Mouse (Mus musculus) heart, embryonic 13.5 days (tissue): ENCODE measurements at regions not wholly inside any gene's neighbourhood (a gene's known extent, or its start where the extent isn't known, plus 50 kb on each side); places are given as distances from the start of the nearest gene placed in this dataset.

Experiments used
- ATAC-seq: fragments of 200-750 bp; cut with Nextera tagmentation; 2 replicates; pipeline ENCODE4 v1.8.0; 2017; ENCODE audit warnings: moderate TSS enrichment; ENCODE audit not compliant: insufficient number of reproducible peaks, low FRiP score, low TSS enrichment; ENCODE audit errors: extremely low read depth
- H3K27ac ChIP-seq: fragments of 300-500 bp; sonication (generic); replicated peaks from 2 replicates; pipeline ENCODE4 v1.5.1; 2015; ENCODE audit warnings: moderate library complexity, mild to moderate bottlenecking, inconsistent platforms
- H3K27me3 ChIP-seq: fragments of 300-500 bp; sonication (generic); replicated peaks from 2 replicates; pipeline ENCODE4 v1.6.1; 2015; ENCODE audit warnings: mild to moderate bottlenecking, inconsistent platforms
- H3K36me3 ChIP-seq: fragments of 300-500 bp; sonication (generic); 2 replicates; pipeline ENCODE4 v1.6.1; 2015; ENCODE audit warnings: mild to moderate bottlenecking, inconsistent platforms
- H3K4me1 ChIP-seq: fragments of 300-500 bp; sonication (generic); 2 replicates; pipeline ENCODE4 v1.6.1; 2015; ENCODE audit warnings: inconsistent platforms
- H3K4me2 ChIP-seq: fragments of 300-500 bp; sonication (generic); 2 replicates; pipeline ENCODE4 v1.6.1; 2015; ENCODE audit warnings: inconsistent platforms, mild to moderate bottlenecking, moderate library complexity
- H3K4me3 ChIP-seq: fragments of 300-500 bp; sonication (generic); 2 replicates; pipeline ENCODE4 v1.5.1; 2015; ENCODE audit warnings: moderate library complexity, mild to moderate bottlenecking, inconsistent platforms
- H3K9ac ChIP-seq: fragments of 300-500 bp; sonication (generic); 2 replicates; pipeline ENCODE4 v1.6.1; 2015; ENCODE audit warnings: inconsistent platforms, mild to moderate bottlenecking, moderate library complexity
- H3K9me3 ChIP-seq: fragments of 300-500 bp; sonication (generic); 2 replicates; pipeline ENCODE4 v1.6.1; 2016; ENCODE audit warnings: inconsistent platforms
- WGBS: fragments of 180-500 bp; shearing (Covaris S2); methylation state at CpG from one replicate; pipeline ENCODE4 v1.1.7; 2015; ENCODE audit warnings: mixed read lengths; 5-methylcytosine and 5-hydroxymethylcytosine counted together

- 74% methylated on average over 3 of the region's 3 CpGs for WGBS
- no peak overlapping the region for H3K4me3 ChIP-seq
- H3K27me3 ChIP-seq: no peaks in the 10 kb centered on the region
- no peak overlapping the region for H3K4me2 ChIP-seq
- H3K4me1 ChIP-seq: 0 out of 2 replicates have a peak, but pooled peaks cover 3% of the 10 kb centered on the region
- H3K9me3 ChIP-seq: no peaks in the 10 kb centered on the region
- ATAC-seq: no peak
- no peak overlapping the region for H3K9ac ChIP-seq
- no peaks in the 10 kb centered on the region for H3K36me3 ChIP-seq
- no peak overlapping the region for H3K27ac ChIP-seq
These were observed 2756.6 kb upstream of the Lrrc6 start for GRCm38 (mm10) chr15:69257161-69257778.

- H3K9me3 ChIP-seq: no peaks in the 10 kb centered on the region
- 87% methylated on average over 2 of the region's 2 CpGs for WGBS
- no peak for ATAC-seq
- H3K4me3 ChIP-seq: no peak overlapping the region
- no peak overlapping the region for H3K4me2 ChIP-seq
- no peaks in the 10 kb centered on the region for H3K27me3 ChIP-seq
- H3K9ac ChIP-seq: no peak overlapping the region
- H3K27ac ChIP-seq: no peak overlapping the region
- H3K4me1 ChIP-seq: no peaks in the 10 kb centered on the region
- no peaks in the 10 kb centered on the region for H3K36me3 ChIP-seq
These were observed 2753.0 kb upstream of the Lrrc6 start for GRCm38 (mm10) chr15:69253698-69254097.

GRCm38 (mm10) chr15:69252095-69252494, 2751.4 kb upstream of the Lrrc6 start:
- no peaks in the 10 kb centered on the region for H3K27me3 ChIP-seq
- WGBS: 78% methylated on average over 3 of the region's 3 CpGs
- H3K4me1 ChIP-seq: no peaks in the 10 kb centered on the region
- H3K4me3 ChIP-seq: no peak overlapping the region
- ATAC-seq: no peak
- no peak overlapping the region for H3K4me2 ChIP-seq
- no peak overlapping the region for H3K9ac ChIP-seq
- H3K9me3 ChIP-seq: no peaks in the 10 kb centered on the region
- H3K36me3 ChIP-seq: no peaks in the 10 kb centered on the region
- no peak overlapping the region for H3K27ac ChIP-seq

DNA sequence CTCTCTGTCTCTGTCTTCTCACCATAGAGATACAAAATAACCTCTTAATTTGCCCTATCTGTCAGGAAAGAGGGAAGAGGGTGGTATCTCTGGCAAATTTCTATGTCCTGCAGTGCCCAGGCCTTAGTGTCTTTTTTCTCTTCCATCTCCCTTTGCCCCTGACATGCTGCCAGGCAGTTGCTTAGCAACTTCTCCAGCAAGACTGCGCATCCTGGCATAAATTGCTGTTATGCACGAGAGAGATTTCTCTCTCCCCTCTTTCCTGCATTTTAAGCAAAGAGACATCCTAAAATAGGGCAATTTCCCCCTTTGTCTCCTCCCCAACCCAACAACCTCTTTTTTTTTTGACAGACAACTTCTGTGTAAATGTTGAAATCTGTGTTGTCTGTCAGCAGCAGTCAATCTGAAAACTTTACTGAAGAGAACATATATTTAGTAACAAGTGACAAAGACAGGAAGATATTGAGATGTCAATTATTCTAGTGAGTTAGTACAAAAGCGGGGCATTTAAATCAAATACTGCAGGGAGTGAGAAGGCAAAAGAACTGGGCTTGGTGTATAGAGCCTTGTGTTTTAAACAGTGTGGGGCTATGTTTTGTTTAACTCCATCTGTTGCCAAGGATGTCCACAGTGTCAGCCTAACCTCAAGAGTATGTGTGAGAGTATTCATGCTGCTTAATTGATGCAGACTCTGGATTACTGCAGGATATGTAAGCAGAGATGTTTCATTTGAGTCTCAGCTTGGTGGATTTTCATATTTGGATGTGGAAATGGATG, 2745.7 kb upstream of the Lrrc6 start:
- Histone ChIP-seq H3K36me3 (no peaks in the 10 kb centered on the region), H3K4me3 (no peak overlapping the region), H3K27me3 (no peaks in the 10 kb centered on the region), H3K4me2 (no peak overlapping the region), H3K27ac (no peak overlapping the region), H3K9ac (no peak overlapping the region), H3K4me1 (no peaks in the 10 kb centered on the region), H3K9me3 (0 out of 2 replicates have a peak, but pooled peaks cover 5% of the 10 kb centered on the region)
- 68% methylated on average over 3 of the region's 3 CpGs for WGBS
- no peak for ATAC-seq

- Histone ChIP-seq H3K9me3 (no peaks in the 10 kb centered on the region), H3K4me2 (no peak overlapping the region), H3K36me3 (no peaks in the 10 kb centered on the region), H3K9ac (no peak overlapping the region), H3K27ac (no peak overlapping the region), H3K4me1 (no peaks in the 10 kb centered on the region), H3K4me3 (no peak overlapping the region), H3K27me3 (no peaks in the 10 kb centered on the region)
- no peak for ATAC-seq
- WGBS: 73% methylated on average over 1 of the region's 1 CpGs
These were observed 2734.6 kb upstream of the Lrrc6 start for GRCm38 (mm10) chr15:69235271-69235670.

- no peak overlapping the region for H3K4me3 ChIP-seq
- no peak overlapping the region for H3K27ac ChIP-seq
- no peaks in the 10 kb centered on the region for H3K27me3 ChIP-seq
- 66% methylated on average over 6 of the region's 6 CpGs for WGBS
- no peak for ATAC-seq
- no peak overlapping the region for H3K4me2 ChIP-seq
- H3K4me1 ChIP-seq: no peaks in the 10 kb centered on the region
- no peaks in the 10 kb centered on the region for H3K36me3 ChIP-seq
- no peak overlapping the region for H3K9ac ChIP-seq
- H3K9me3 ChIP-seq: no peaks in the 10 kb centered on the region
These were observed 2724.2 kb upstream of the Lrrc6 start for GRCm38 (mm10) chr15:69224619-69225587.

DNA sequence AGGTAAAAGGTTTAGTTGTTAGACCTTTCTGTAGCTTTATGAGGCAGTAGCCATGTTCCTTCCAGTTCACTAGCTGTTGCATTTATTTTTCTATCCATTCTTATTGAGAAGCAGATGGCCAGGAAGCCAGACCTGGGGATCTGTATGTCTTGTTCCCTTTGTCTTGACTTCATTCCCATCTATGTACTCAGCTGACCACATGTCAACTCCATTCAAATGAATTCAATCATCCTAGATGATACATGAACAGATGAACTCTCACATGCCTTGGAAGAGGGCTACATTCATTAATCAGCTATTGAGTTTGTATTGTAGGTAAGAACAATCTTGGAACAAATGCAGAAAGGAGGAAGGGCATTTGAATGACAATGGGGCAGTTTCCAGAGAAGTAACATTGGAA, 2722.7 kb upstream of the Lrrc6 start:
- Histone ChIP-seq H3K9me3 (no peaks in the 10 kb centered on the region), H3K27me3 (no peaks in the 10 kb centered on the region), H3K4me3 (no peak overlapping the region), H3K27ac (no peak overlapping the region), H3K9ac (no peak overlapping the region), H3K36me3 (no peaks in the 10 kb centered on the region), H3K4me1 (no peaks in the 10 kb centered on the region), H3K4me2 (no peak overlapping the region)
- no peak for ATAC-seq

DNA sequence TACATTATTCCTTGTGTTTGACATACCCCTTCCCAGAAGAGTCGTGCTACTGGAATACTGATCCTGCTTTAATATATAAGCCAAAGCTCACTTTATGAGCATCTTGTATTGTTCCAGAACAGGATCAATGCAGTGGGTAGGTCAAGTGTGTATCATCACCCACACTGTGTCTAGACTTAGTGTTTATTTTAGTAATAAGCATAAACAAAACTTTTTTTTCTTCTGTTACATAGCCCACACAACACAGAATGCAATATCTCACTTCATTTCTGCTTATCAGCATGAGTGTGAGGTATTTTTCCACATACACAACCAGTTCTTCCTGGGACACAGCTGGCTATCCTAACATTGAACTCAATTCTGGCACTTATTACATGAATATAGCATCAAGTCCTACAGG, 2721.7 kb upstream of the Lrrc6 start:
- H3K27me3 ChIP-seq: no peaks in the 10 kb centered on the region
- ATAC-seq: no peak
- H3K4me2 ChIP-seq: no peak overlapping the region
- H3K36me3 ChIP-seq: no peaks in the 10 kb centered on the region
- no peaks in the 10 kb centered on the region for H3K4me1 ChIP-seq
- H3K4me3 ChIP-seq: no peak overlapping the region
- H3K9ac ChIP-seq: no peak overlapping the region
- 71% methylated on average over 1 of the region's 1 CpGs for whole genome bisulfite sequencing
- no peak overlapping the region for H3K27ac ChIP-seq
- no peaks in the 10 kb centered on the region for H3K9me3 ChIP-seq
